Mouse (Mus musculus): Measurements from ENCODE around the gene Nppb.

- TF ChIP-seq ZMIZ1 (IDR thresholded peaks at IDR 0.05; ENCODE audit: low read depth, low read length) (no peak), E2F4 (IDR thresholded peaks at IDR 0.05; ENCODE audit: borderline replicate concordance, low read depth, low read length) (no peak)
Measured at GRCm38 (mm10) chr4:147953590-147953989, 32.0 kb upstream of the Nppb start.
